Mouse (Mus musculus) T-helper 1 cell (primary cell): Measurements from ENCODE around the gene Itga9.

ENCODE experiments used
- in situ Hi-C: fragments of 300-600 bp; cut with MboI, MseI; formaldehyde crosslinking; loops from one replicate; pipeline ENCODE4 v1.15.1; 2025; ENCODE audit warnings: high pct_unique_total_duplicates

Gene Itga9

DNA sequence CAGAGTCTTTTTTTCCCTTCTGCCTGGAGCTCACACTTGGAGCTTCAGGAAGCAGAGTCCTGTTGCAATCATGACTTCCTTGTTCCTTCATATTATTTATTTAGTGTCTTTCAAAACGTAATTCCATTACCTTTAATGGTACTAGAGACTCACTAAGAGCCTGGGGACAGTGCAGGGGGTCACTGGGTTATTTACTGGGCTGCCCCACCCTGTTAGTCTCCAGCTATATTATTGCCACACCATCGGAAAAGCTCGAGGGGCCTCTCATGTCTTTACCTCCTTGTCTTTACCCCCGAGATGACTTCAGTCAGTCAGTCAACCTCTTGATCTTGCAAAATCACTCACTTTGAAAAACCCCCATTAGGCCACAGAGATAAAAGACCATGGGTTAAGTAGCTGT lies 44.5 kb downstream of the Itga9 start:
- in situ Hi-C loops: no loop called here

DNA sequence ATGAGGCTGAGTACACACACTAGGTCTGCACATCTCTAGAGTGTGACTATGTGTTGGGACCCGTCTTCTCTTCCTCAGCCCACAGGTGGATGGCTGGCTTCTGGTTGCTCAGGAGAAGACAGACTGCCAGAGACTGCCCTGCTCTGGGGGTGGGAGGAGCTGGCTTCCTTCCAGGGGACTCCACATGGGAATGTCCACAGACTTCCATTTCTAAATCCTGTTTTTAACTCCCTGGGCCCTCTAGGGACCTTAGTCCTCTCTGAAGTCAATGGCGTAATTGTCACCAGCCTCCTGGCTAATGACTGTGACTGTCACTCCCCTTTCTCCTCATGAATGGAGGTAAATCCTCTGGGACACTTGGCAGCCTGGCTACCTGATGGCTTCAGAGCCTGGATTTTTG lies 45.4 kb downstream of the Itga9 start:
- in situ Hi-C loops: no loop called here

DNA sequence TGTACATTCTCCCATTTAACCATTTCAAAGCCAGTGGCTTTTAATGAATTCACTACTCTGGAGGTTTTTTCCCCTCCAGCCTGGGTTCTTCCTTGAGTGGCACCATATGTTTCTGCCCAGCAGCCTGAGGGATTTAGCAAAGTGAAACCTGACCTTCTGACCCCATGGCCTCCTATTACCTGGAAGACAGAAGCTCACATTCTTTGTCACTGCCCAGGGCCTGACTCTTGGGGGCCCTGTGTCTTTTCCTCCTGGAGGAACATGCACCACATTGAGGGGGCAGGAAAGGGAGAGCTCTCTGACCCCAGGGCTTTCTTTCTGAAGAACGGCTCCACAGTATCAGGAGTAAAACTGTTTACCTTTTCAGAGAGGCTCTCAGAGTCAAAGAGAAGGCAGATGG lies 46.9 kb downstream of the Itga9 start:
- in situ Hi-C loops: no loop called here

DNA sequence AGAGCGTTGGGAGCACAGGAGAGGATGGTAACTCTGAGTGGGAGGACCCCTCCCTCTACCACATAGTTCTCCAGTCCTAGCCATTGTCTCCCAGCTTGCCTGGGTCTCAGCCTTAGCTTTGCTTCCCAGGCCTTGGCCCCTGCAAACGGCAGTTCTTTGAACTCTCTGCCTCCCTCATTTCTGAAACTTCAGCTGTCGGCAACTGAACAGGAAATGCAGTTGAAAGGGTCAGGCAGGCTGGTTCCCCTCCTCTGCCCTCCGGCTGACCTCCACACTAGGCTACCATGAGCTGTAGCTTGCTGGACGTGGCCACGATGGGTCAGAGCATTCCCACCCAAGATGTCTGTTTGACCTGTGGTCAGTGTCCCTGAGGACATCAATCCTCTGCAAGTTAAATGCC lies 48.5 kb downstream of the Itga9 start:
- in situ Hi-C loops: no loop called here

DNA sequence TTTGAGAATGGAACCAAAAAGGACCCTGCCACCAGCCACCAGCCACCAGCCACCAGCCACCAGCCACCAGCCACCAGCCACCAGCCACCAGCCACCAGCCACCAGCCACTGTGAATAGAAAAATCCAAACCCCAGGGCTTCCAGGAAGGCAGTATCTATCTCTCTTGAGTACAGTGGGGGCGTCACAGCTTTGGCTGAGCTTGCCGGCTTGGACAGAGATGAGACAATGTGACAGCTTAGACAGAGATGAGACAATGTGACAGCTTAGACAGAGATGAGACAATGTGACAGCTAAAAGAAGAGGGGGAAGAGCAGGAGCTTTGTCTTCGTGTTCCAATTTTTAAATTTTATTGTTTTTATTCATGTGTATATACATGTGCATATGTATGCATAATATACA lies 49.2 kb downstream of the Itga9 start:
- in situ Hi-C loops: no loop called here

DNA sequence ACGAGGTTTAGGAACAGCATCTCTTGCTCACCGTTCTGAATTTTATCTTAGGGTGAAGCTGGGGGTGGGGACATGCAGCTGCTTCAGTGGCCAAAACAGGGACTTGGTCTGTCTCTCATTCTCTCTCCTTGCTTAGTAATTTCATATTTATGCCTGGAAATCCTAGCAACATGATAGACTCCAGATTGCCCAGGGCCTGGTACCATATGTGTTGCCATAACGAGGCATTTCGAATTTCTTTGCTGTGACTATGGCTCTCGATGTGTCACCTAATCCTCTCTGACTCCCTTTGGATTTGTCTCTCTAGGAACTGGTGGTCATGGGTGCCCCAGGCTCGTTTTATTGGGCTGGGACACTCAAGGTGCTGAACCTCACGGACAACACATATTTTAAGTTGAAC lies 51.7 kb downstream of the Itga9 start:
- in situ Hi-C loops: no loop called here

DNA sequence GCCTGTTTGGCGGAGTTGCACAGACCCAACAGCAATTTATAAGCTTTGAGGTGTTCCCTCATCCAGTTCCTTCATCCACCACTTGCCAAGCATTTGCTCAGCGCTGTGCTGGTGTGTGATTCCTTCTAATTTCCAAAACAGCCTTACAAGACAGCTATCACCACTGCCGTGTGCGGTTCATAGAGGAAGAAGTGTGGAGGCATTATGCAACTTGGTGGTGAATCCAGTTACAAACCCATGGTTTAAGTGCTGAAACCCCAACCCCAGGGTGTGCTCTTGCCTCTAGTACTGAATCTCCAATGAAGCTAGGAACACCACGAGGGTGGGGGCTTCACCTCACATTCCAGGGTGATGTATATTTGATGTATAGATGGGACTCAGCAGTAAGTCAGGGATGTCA lies 53.3 kb downstream of the Itga9 start:
- in situ Hi-C loops: no loop called here

DNA sequence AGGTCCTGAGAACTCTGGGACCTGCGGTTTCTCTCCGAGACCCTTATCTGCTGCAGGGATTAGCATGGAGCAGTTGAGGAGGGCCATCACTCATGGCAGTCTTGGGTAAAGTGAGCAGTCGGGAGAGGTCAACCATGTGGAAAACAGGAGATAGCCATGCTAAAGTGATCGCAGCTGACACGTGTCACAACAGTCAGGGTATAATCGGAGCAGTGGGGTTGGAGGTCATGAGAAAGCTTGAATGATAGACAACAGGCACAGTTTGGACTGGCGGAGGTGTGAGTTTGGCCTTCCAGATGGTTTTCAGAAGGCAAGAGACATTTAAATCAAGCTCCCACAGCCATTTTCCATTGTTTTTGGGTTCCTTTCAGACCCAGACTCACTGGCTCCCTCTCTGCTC lies 53.8 kb downstream of the Itga9 start:
- in situ Hi-C loops: no loop called here

DNA sequence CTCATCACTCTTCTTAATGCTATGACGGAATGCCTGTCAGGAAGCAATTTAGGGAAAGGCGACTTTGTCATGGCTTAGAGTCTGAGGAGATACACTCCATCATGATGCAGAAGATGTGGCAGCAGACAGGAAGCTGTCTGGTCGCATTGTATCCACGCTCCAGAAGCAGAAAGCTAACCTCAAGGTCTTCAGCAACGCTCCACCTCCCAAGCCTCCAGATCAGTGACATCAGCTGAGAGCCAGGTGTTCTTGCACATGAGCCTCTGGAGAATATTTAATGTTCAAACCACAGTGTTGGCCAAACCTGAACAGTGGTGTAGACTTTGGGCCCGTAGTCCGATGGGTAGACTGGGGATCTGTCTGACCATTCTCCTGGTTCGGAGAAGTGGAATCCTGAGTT lies 55.5 kb downstream of the Itga9 start:
- in situ Hi-C loops: no loop called here

DNA sequence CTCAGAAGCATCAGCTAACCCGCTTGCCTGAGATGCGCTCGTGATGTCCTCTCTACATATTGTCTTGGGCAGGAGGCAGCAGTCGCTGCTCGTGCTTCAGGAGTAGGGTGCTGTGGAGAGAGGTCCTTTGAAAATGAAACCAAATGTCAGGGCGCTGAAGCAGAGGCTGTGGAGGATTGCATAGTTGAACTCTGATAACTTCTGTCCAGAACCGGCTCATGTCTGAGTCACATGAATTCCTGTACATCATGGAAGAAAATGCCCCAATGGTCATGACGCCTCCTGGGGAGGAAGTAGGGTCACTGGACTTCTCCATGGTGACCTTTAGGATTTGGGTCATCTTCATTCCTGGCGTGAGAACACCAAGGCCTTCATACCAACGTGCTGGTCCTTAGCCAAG lies 56.0 kb downstream of the Itga9 start:
- in situ Hi-C loops: no loop called here

DNA sequence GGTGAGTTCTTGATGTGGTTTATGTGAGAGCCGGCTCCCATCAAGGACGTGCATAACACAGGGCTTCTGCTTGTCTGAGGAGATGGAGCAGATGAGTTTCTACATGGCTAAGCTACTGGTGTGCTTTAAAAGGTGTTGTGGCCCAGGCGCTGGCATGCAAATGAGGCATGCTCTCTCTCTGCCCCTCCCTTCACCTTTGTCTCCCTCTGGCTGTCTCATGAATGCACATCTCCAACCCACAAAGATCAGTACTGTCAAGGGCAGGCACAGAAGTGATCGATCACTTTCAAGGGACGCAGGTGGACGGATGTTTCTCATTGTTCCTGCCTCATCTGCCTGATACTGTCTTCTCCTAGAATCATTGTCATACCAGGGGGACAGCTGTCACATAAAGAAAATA lies 57.4 kb downstream of the Itga9 start:
- in situ Hi-C loops: no loop called here

DNA sequence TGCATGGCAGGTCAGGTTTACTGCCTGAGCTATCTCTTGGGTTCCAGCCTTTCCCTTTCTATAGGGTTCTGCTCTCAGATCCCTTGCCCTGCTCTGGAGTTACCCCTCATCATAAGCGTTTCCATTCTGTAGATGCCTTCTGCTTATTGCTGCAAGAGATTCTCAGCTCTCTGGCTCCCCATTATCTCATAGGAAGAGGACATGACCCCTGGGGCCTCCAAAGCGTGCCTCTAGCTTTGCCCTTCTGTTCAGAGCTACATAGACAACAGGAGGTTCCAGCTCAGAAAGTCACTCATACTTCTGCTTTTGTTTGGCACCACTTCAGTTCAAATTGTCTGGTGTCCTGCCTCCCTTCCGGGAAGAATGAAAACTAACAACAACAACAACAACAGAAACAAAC lies 59.6 kb downstream of the Itga9 start:
- in situ Hi-C loops: no loop called here

DNA sequence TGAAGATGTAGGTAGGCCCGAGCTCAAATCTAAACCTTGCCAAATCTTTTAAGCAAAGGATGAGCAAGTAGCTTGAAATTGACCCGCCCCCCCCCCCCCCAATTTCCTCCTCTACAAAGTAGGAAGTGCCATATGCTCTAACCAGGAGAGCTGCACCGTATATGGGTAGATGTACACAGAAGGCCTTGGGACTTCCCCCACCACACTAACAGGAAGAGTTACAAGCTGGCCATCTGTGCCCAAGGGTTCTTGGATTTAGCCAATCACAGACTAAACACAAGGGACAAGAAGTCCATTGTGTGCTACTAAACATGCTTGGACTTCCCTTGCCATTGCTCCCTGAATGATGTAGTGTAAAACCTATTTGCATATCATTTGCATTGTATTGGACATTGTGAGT lies 63.2 kb downstream of the Itga9 start:
- in situ Hi-C loops: no loop called here

DNA sequence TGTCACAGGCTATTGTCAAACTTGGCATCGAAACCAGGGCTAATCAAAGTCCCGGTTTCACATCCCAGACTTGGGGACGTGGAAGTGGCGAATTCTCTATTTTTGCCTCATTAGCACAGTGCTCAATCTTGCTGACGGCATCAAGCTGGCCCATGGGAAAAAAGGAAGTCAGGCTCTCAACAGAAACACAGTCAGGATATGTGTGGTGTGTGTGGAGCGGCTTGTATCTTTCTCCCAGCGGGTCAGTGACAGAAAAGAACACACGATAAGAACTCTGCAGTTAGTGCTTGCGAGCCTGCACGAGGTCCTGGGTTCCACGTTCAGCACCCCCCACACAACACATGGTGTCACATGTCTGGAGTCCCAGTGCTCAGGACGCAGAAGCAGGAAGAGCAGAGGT lies 67.8 kb downstream of the Itga9 start:
- in situ Hi-C loops: no loop called here

DNA sequence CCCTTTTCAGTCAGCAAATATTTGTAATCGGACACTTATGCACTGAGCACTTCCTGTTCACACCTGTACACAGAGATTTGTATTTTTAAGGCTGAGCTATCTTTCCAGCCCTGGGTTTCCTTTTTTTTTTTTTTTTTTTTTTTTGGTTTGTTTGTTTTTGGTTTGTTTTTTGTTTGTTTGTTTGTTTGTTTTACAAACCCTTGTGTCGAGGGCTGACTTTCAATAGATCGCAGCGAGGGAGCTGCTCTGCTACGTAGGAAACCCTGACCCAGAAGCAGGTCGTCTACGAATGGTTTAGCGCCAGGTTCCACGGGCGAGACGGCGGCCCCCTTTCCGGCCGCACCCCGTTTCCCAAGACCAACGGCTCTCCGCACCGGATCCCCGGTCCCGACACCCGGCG lies 68.3 kb downstream of the Itga9 start:
- in situ Hi-C loops: no loop called here

DNA sequence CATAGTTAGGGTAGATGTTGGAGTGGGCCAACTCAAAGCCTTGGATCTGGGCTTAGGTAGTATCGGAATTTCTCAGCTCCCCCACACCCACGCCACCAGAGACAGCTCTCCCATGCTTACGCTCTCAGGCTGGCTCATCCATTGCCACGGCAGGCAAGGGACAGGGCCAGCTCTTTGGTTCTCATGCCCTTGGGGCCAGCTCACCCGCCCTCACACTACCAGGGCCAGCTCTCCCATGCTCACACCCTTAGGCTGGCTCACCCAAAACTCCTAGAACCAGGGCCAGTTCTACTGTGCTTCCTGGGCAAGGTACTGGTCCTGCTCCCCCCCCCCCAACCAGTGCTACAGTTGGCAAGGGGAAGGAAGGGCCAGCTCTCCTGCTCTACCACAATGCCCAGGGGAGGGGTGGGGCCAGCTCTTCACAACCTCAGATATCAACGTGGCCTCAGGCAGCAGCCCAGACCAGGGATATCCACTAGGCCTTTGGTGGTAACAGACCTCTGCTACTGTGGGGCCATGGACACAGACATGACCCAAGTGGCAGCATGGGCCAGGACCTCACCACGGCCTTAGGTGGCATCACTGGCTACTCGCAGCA lies 69.2 kb downstream of the Itga9 start:
- in situ Hi-C loops: no loop called here

DNA sequence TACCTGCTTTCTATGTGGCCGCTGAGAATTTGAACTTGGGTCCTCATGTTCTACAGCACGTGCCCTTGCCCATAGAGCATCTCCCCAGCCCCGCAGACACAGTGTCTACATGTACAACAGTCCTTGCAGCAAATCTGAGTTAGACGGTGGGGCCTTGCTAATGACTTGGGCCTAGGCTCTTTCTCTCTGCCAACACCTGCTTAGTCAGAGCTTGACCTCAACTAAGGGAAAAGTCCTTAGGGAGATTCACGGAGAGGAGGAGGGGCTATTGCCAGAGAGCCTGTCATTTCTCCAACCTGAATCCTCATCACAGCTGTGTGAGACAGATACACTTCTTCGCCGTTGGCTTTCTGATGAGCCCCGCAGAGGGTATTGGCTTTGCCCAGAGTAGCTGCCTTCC lies 70.2 kb downstream of the Itga9 start:
- in situ Hi-C loops: no loop called here

DNA sequence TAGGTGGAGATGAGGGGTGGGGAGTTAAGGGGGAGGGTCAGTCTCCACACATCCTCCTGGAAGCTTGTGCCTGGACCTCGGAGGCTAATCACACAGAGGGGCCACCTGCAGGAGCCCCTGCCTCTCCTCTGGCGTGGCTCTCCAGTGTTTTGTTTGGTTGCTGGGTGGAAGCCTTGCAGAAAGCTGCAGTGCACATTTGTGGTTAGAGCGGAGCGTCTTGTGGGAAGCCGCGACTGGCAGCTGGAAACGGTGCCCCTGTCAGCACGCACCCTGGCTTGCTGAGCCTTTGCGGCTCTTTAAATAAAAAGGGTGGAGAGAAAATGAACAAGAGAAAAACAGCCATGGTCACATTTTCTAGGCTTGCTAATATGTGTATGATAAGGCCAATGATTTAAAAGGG lies 70.9 kb downstream of the Itga9 start:
- in situ Hi-C loops: no loop called here

DNA sequence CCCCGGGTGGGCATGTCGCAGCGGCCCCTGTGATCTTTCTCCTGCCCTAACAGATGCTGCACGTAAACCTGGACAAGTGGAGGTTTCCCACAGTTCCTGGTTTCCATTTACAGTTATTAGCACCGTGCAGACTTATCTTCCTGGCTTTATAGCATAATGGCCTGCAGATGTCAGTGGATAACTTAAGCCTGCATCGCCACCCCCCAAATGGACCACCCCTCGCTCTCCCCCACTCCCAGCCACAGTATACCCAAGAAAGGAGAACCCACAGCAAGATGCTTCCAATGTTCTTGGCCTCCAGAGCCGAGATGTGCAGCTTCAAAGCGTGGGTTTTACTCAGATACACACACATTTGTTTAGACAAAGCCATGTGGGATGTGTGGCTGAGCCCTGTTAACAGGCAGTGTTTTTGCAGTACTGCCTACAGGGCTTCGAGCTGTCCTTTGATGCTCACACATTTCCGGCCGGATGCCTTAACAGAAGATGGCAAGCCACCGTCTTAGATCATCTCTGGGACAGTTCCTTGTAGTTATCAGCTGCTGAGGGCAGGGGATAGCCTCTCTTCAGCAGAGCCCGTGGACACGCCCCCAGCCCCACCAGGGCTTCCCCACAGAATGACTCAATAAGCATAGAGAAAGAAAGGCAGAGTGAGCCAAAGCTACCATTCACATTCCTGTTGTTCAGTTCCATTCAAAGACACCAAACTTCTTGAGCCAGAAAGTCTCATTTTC lies 71.7 kb downstream of the Itga9 start:
- in situ Hi-C loops: no loop called here

DNA sequence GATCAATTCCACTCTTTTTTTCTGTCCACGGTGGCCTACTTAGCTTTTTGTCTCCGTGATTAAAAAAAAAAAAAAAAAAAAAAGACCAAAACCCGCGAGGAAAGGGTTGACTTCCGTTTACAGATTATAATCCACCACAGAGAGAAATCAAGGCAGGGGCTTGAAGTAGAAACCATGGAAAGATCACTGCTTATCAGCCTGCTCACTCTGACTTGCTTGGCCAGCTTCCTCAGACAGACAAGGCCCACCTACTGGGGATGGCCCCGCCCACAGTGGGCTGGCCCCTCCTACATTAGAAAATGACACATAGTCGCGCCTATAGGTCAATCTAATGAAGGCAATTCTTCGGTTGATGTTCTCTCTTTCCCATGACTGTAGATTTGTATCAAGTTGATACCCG lies 72.3 kb downstream of the Itga9 start:
- in situ Hi-C loops: no loop called here

DNA sequence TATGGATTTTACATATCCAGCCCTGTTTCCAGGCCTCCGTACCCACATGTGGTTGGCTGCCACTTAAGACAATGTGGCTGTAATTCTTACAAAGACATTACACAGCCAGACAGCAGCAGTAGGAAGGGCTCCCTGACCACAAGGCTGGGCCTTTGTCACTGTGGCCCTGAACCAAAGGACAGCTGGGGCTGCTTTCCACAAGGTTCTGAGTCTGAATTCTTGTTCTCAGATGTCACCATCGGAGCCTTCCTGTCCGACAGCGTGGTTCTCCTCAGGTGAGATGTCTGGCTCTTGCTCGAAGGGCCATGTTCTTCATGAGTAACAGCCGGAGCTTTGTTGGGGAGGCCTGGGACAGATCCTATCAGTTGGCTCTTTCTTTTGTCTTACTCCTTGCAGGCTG lies 75.0 kb downstream of the Itga9 start:
- in situ Hi-C loops: loop anchor here (5.0 kb wide), 1 partner anchor 84 kb away; no protein-coding TSS in a partner anchor

DNA sequence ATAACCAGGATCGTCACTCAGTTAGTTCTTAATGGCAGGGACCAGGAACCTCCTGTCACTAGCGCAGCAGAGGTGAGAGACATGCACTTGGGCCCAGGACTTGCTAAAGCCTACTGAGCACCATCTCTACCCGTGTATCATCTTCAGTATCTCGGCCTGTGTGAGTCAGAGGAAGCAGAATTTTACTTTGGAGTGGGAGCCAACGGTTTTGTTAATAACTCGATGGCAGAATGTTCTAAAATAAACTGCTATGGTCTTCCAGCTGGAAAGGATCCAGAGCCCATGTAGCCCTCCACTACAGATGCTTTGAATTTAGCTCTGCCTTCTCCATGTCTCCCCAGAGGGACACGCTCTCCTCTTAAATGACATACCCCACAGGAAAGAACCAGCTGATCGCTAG lies 75.7 kb downstream of the Itga9 start:
- in situ Hi-C loops: loop anchor here (5.0 kb wide), 1 partner anchor 85 kb away; no protein-coding TSS in a partner anchor

DNA sequence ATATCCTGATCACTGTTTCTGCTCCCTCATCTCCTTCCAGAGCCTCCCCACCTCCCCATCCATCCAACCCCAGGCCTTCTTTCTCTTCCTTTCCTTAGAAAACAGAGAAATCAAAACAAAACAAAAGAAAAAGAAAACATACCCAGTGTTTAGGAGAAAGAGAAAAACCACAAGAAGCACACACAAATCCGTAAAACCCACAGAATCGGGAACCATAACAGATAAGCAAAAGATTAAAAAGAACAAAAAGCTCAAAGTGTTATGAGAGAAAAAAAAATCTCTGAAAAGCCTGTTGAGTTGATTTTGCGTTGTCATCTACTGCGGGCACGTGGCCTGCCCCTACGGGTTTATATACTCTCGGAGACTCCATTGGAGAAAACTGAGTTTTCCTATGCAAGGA lies 77.0 kb downstream of the Itga9 start:
- in situ Hi-C loops: loop anchor here (5.0 kb wide), 1 partner anchor 86 kb away; no protein-coding TSS in a partner anchor

DNA sequence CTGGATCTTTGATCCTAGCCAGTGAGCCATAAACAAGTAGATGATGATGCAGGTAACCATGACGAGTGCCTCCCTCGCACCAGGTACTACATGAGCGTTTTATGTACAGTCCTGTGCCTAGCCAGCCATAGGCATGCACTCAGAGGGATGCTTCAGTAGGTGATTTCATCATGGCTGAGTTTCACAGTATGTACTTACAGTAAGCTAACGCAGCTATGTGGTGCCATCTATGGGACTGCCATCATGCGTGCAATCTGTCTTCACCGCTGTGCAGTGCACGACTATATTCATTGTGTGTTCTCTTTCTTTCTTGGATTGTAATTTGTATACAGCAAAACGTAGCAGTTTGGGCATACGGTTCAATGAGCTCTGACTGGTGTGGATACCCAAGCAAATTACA lies 77.9 kb downstream of the Itga9 start:
- in situ Hi-C loops: loop anchor here (5.0 kb wide), 1 partner anchor 87 kb away; no protein-coding TSS in a partner anchor
